Mouse (Mus musculus) CH12.LX (cell line): Measurements from ENCODE around the gene Hist1h3e. TPM values are rescaled to one million over a fixed set of nuclear protein-coding genes. Genes with fewer than 3 reads are reported as not detected.
"Not testable (repeated sequence)": the region's sequence is repeated elsewhere in the genome, so short reads cannot be mapped to it uniquely, and the experiment has no call there.

Experiments used
- DNase-seq: peaks from one replicate; pipeline ENCODE4 v3.0.0-alpha.2; 2013; ENCODE audit errors: extremely low read depth
- H3K27ac ChIP-seq: 2 replicates; pipeline ENCODE4 v1.5.1; 2012; ENCODE audit warnings: low read depth, mild to moderate bottlenecking, control low read depth, moderate library complexity; ENCODE audit not compliant: insufficient read depth
- H3K27me3 ChIP-seq: replicated peaks from 2 replicates; pipeline ENCODE3; 2012; ENCODE audit warnings: inconsistent platforms
- H3K36me3 ChIP-seq, 2 experiments: replicated peaks in 1 of 2; 2 replicates each; pipeline versions ENCODE3 to v1.6.1; 2012; ENCODE audit warnings: inconsistent platforms in 1 of 2, low read length in 1 of 2, mild to moderate bottlenecking in 1 of 2, mixed read lengths in 1 of 2, moderate library complexity in 1 of 2; ENCODE audit not compliant: control insufficient read depth in 1 of 2, insufficient read depth in 1 of 2
- H3K4me1 ChIP-seq, 2 experiments: 2 replicates each; pipeline ENCODE4 v1.6.1; 2012; ENCODE audit warnings: inconsistent platforms in 1 of 2, moderate library complexity in 1 of 2; ENCODE audit not compliant: insufficient read depth in 2 of 2, control insufficient read depth in 1 of 2
- H3K4me2 ChIP-seq: 2 replicates; pipeline ENCODE4 v1.6.1; 2012; ENCODE audit warnings: low read depth, mild to moderate bottlenecking, control low read depth; ENCODE audit not compliant: poor library complexity, insufficient read depth, severe bottlenecking
- H3K4me3 ChIP-seq, 3 experiments: fragments of 150-350 bp in 1 of 3; sonication (generic) in 1 of 3; replicated peaks in 1 of 3; 2 replicates each; pipeline versions ENCODE3 to v1.5.1; 2011 to 2012; ENCODE audit warnings: low read depth in 2 of 3, low read length in 2 of 3, mild to moderate bottlenecking in 2 of 3, moderate library complexity in 2 of 3, control low read depth in 1 of 3, improper control_type of control experiment in 1 of 3, inconsistent platforms in 1 of 3, mixed read lengths in 1 of 3; ENCODE audit not compliant: poor library complexity in 1 of 3
- H3K79me2 ChIP-seq: replicated peaks from 2 replicates; pipeline ENCODE4 v1.6.1; 2012; ENCODE audit warnings: mild to moderate bottlenecking, moderate library complexity; ENCODE audit not compliant: control insufficient read depth, poor library complexity, insufficient read depth, severe bottlenecking; ENCODE audit errors: extremely low read depth
- H3K9ac ChIP-seq: 2 replicates; pipeline ENCODE4 v1.6.1; 2012; ENCODE audit warnings: low read depth, mild to moderate bottlenecking, control low read depth, moderate library complexity; ENCODE audit not compliant: insufficient read depth
- H3K9me3 ChIP-seq: replicated peaks from 2 replicates; pipeline ENCODE3; 2012; ENCODE audit warnings: low read length, inconsistent platforms, mixed read lengths
- CHD1 ChIP-seq: IDR thresholded peaks from 2 replicates; pipeline ENCODE4 v1.6.1; 2012; ENCODE audit warnings: low read depth, low read length, improper control_type of control experiment, inconsistent platforms
- E2F4 ChIP-seq: IDR thresholded peaks from 2 replicates; pipeline ENCODE4 v1.6.1; 2011; ENCODE audit warnings: low read depth, low read length, improper control_type of control experiment; ENCODE audit not compliant: insufficient replicate concordance
- HCFC1 ChIP-seq: IDR thresholded peaks from 2 replicates; pipeline ENCODE4 v1.6.1; 2012; ENCODE audit warnings: low read depth, mild to moderate bottlenecking, inconsistent platforms, low read length, improper control_type of control experiment
- JUND ChIP-seq: conservative IDR thresholded peaks from 2 replicates; pipeline ENCODE4 v1.6.1; 2011; ENCODE audit warnings: low read depth, low read length, improper control_type of control experiment
- MAX ChIP-seq: IDR thresholded peaks from 2 replicates; pipeline ENCODE4 v1.6.1; 2011; ENCODE audit warnings: low read length, improper control_type of control experiment
- MYC ChIP-seq: IDR thresholded peaks from 2 replicates; pipeline ENCODE4 v1.6.1; 2011; ENCODE audit warnings: low read depth, mild to moderate bottlenecking, improper control_type of control experiment, low read length
- NELFE ChIP-seq: IDR thresholded peaks from 2 replicates; pipeline ENCODE4 v1.6.1; 2011; ENCODE audit warnings: low read depth, low read length, improper control_type of control experiment
- POLR2A ChIP-seq: IDR thresholded peaks from 2 replicates; pipeline ENCODE4 v1.6.1; 2011; ENCODE audit warnings: low read depth, mild to moderate bottlenecking, improper control_type of control experiment, low read length
- POLR2AphosphoS2 ChIP-seq: IDR thresholded peaks from 2 replicates; pipeline ENCODE4 v1.6.1; 2011; ENCODE audit warnings: low read depth, low read length, improper control_type of control experiment
- RCOR1 ChIP-seq: conservative IDR thresholded peaks from 2 replicates; pipeline ENCODE4 v1.6.1; 2012; ENCODE audit warnings: low read depth, mild to moderate bottlenecking, inconsistent platforms, low read length, improper control_type of control experiment
- SIN3A ChIP-seq: IDR thresholded peaks from 2 replicates; pipeline ENCODE4 v1.6.1; 2012; ENCODE audit warnings: low read length, improper control_type of control experiment, inconsistent platforms
- TBP ChIP-seq: conservative IDR thresholded peaks from 2 replicates; pipeline ENCODE4 v1.6.1; 2011; ENCODE audit warnings: low read depth, low read length, improper control_type of control experiment
- UBTF ChIP-seq: IDR thresholded peaks from 2 replicates; pipeline ENCODE4 v1.6.1; 2012; ENCODE audit warnings: low read depth, mild to moderate bottlenecking, inconsistent platforms, low read length, improper control_type of control experiment, moderate library complexity
- ZMIZ1 ChIP-seq: IDR thresholded peaks from 2 replicates; pipeline ENCODE4 v1.6.1; 2012; ENCODE audit warnings: low read depth, mild to moderate bottlenecking, inconsistent platforms, low read length, improper control_type of control experiment
- dilution Hi-C: fragments of 300-500 bp; cut with MboI; formaldehyde crosslinking; loops from 2 replicates; pipeline ENCODE4 v1.14.3; 2020; ENCODE audit warnings: low sequenced_read_pairs; ENCODE audit not compliant: extremely low pct_unique_long_range_greater_than_20kb, extremely low pct_ligation_motif_present
- in situ Hi-C: fragments of 300-500 bp; cut with MboI; formaldehyde crosslinking; loops from 3 replicates; pipeline ENCODE4 v1.14.3; 2019; ENCODE audit warnings: low sequenced_read_pairs, low pct_ligation_motif_present, low pct_unique_long_range_greater_than_20kb, mixed read lengths
- polyA plus RNA-seq: library from polyadenylated mRNA; unstranded; fragments of >175 nt; gene quantifications from 2 replicates; pipeline ENCODE4 v1.2.1, GENCODE M21; 2012; ENCODE audit warnings: low read depth; ENCODE audit not compliant: insufficient read length
- total RNA-seq, 2 experiments: library from RNA; depleted of rRNA; stranded (reverse); fragments of 300-350 nt in 1 of 2; fragments of >200 nt in 1 of 2; gene quantifications; 2 replicates each; pipeline ENCODE4 v1.2.3; 2012 to 2014

The Hist1h3e gene
- total and polyA plus RNA-seq, 3 experiments, result 3.1 to 1,484 (median 24.2) TPM

- in situ Hi-C loops, result loop anchor here (25.0 kb wide), 1 partner anchor 1836 kb away; the partner anchor contains the start of gene Hist1h4j
- peak; percentile 65 for TF ChIP-seq POLR2A
- peak; percentile 15; the same call in 1 of the 2 replicates for TF ChIP-seq RCOR1
- TF ChIP-seq MAX, result 0 out of 2 replicates have a peak, but pooled peaks have one; percentile 62
- TF ChIP-seq POLR2AphosphoS2, result peak; percentile 74; the same call in 1 of the 2 replicates
- TF ChIP-seq ZMIZ1, result peak; percentile 79; the same call in 1 of the 2 replicates
- TF ChIP-seq SIN3A, result 0 out of 2 replicates have a peak, but pooled peaks have one; percentile 31
- TF ChIP-seq MYC, result peak; percentile 77; the same call in 1 of the 2 replicates
- peak; percentile 75; the same call in 1 of the 2 replicates for TF ChIP-seq UBTF
- DNase-seq, result peak; percentile 54
Observed at GRCm38 (mm10) chr13:23573034-23573897, 11.1 kb upstream of the Hist1h3e start.

GRCm38 (mm10) chr13:23572218-23573033 is 10.3 kb upstream of the Hist1h3e start:
- Histone ChIP-seq H3K27ac (peak overlapping the region; percentile 98), H3K4me2 (peak overlapping the region; percentile 78)
- TF ChIP-seq NELFE (peak; percentile 7; the same call in 1 of the 2 replicates), POLR2AphosphoS2 (peak; percentile 82), CHD1 (peak; percentile 20; the same call in 1 of the 2 replicates), TBP (no peak; the same call in 1 of the 2 replicates), E2F4 (0 out of 2 replicates have a peak, but pooled peaks have one; percentile 26), HCFC1 (0 out of 2 replicates have a peak, but pooled peaks have one; percentile 10), JUND (no peak)
- TF ChIP-seq, all 38 proteins: peak for 5
- H3K9me3 ChIP-seq, result no peaks in the 10 kb centered on the region
- H3K4me3 ChIP-seq, result peak overlapping the region; percentile 24 to 36 (median 34)
- H3K79me2 ChIP-seq, result no peaks in the 10 kb centered on the region
- dilution Hi-C loops, result no loop called here
- in situ Hi-C loops, result loop anchor here (25.0 kb wide), 1 partner anchor 1835 kb away; the partner anchor contains the start of gene Hist1h4j
- H3K27me3 ChIP-seq, result no peaks in the 10 kb centered on the region
- H3K36me3 ChIP-seq, result no peaks in the 10 kb centered on the region
- peak; percentile 66 for DNase-seq
- H3K4me1 ChIP-seq, result peaks cover 0 to 14% of the 10 kb centered on the region in 2 experiments; a peak in 2 of 4 replicates
- H3K9ac ChIP-seq, result peak overlapping the region; percentile 91

More at GRCm38 (mm10) chr13:23573034-23573897, 11.1 kb upstream of the Hist1h3e start:
- H3K9me3 ChIP-seq, H3K27me3 ChIP-seq, dilution Hi-C loops, H3K36me3 ChIP-seq, H3K79me2 ChIP-seq: not testable (repeated sequence)
- peak overlapping the region; percentile 91 for H3K9ac ChIP-seq
- H3K4me3 ChIP-seq, result peak overlapping the region; percentile 34 to 59 (median 39)
- peak overlapping the region; percentile 78 for H3K4me2 ChIP-seq
- peak overlapping the region; percentile 93 for H3K27ac ChIP-seq
- peaks cover 0 to 15% of the 10 kb centered on the region in 2 experiments; a peak in 2 of 4 replicates for H3K4me1 ChIP-seq
